Mouse (Mus musculus) forebrain, embryonic 11.5 days (tissue): ENCODE data around the gene Hspa1l. TPM values are rescaled to one million over a fixed set of nuclear protein-coding genes. Genes with fewer than 3 reads are reported as not detected.
"Not testable (repeated sequence)": the region's sequence is repeated elsewhere in the genome, so short reads cannot be mapped to it uniquely, and the experiment has no call there.

Source experiments
- ATAC-seq: fragments of 200-750 bp; cut with Nextera tagmentation; replicated peaks from 2 replicates; pipeline ENCODE4 v1.8.0; 2017; ENCODE audit warnings: moderate TSS enrichment; ENCODE audit not compliant: low FRiP score
- DNase-seq: peaks from one replicate; pipeline ENCODE4 v3.0.0-alpha.2; 2017; ENCODE audit warnings: low spot score
- H3K27ac ChIP-seq: fragments of 300-500 bp; sonication (generic); 2 replicates; pipeline ENCODE4 v1.5.1; 2014; ENCODE audit warnings: low read depth, low read length
- H3K27me3 ChIP-seq: fragments of 300-500 bp; sonication (generic); 2 replicates; pipeline ENCODE4 v1.6.1; 2014; ENCODE audit warnings: mild to moderate bottlenecking, low read length, mixed read lengths; ENCODE audit not compliant: control insufficient read depth, insufficient read depth
- H3K36me3 ChIP-seq: fragments of 300-500 bp; sonication (generic); 2 replicates; pipeline ENCODE4 v1.6.1; 2014; ENCODE audit warnings: mild to moderate bottlenecking, low read length, moderate library complexity, mixed read lengths; ENCODE audit not compliant: control insufficient read depth, insufficient read depth
- H3K4me1 ChIP-seq: fragments of 300-500 bp; sonication (generic); replicated peaks from 2 replicates; pipeline ENCODE4 v1.6.1; 2014; ENCODE audit warnings: low read length, mixed read lengths; ENCODE audit not compliant: control insufficient read depth, insufficient read depth
- H3K4me2 ChIP-seq: fragments of 300-500 bp; sonication (generic); 2 replicates; pipeline ENCODE4 v1.6.1; 2014; ENCODE audit warnings: low read depth, mild to moderate bottlenecking, low read length, moderate library complexity, mixed read lengths; ENCODE audit not compliant: severe bottlenecking
- H3K4me3 ChIP-seq: fragments of 300-500 bp; sonication (generic); 2 replicates; pipeline ENCODE4 v1.5.1; 2014; ENCODE audit warnings: low read depth, low read length
- H3K9ac ChIP-seq: fragments of 300-500 bp; sonication (generic); 2 replicates; pipeline ENCODE4 v1.6.1; 2014; ENCODE audit warnings: low read length
- H3K9me3 ChIP-seq: fragments of 300-500 bp; sonication (generic); 2 replicates; pipeline ENCODE4 v1.6.1; 2016; ENCODE audit warnings: low read length, mixed read lengths; ENCODE audit not compliant: control insufficient read depth
- WGBS: fragments of 180-500 bp; shearing (Covaris S2); extraction: QIAGEN DNeasy Blood & Tissue Kit; methylation state at CpG from one replicate; pipeline ENCODE4 v1.1.7; 2014; 5-methylcytosine and 5-hydroxymethylcytosine counted together
- polyA plus RNA-seq: library from polyadenylated mRNA; unstranded; fragments of >200 nt; fragmentation: Nextera tagmentation; extraction: Ambion mirVana; gene quantifications from 2 replicates; pipeline ENCODE4 v1.2.1, GENCODE M21; 2014

Hspa1l gene
- polyA plus RNA-seq, 1 experiment from 2014 or later, result 1.8 TPM

- not testable (repeated sequence) for H3K9me3 ChIP-seq, ATAC-seq, H3K9ac ChIP-seq, H3K4me1 ChIP-seq, H3K27me3 ChIP-seq, H3K4me3 ChIP-seq, DNase-seq, H3K4me2 ChIP-seq, H3K27ac ChIP-seq
- WGBS, result 65% methylated on average over 9 of the region's 9 CpGs
- peaks cover 11% of the 10 kb centered on the region; the same call in 1 of the 2 replicates for H3K36me3 ChIP-seq
Measured at GRCm38 (mm10) chr17:34948721-34949552, 23.6 kb upstream of the Hspa1l start.

- peak; percentile 62 for DNase-seq
- Histone ChIP-seq H3K27ac (no peak overlapping the region), H3K9me3 (no peaks in the 10 kb centered on the region), H3K4me3 (0 out of 2 replicates have a peak overlapping the region, but pooled peaks have one; percentile 99), H3K9ac (peak overlapping the region; percentile 23; the same call in 1 of the 2 replicates), H3K36me3 (peaks cover 11% of the 10 kb centered on the region; the same call in 1 of the 2 replicates), H3K27me3 (no peaks in the 10 kb centered on the region), H3K4me2 (no peak overlapping the region), H3K4me1 (peaks cover 6% of the 10 kb centered on the region; the same call in 1 of the 2 replicates)
- ATAC-seq, result no peak
- WGBS, result 35% methylated on average over 4 of the region's 4 CpGs
Measured at GRCm38 (mm10) chr17:34949553-34949969, 22.9 kb upstream of the Hspa1l start.

GRCm38 (mm10) chr17:34950514-34951455 lies 21.7 kb upstream of the Hspa1l start:
- Histone ChIP-seq H3K4me3 (peak overlapping the region; percentile 99), H3K9me3 (no peaks in the 10 kb centered on the region), H3K36me3 (peaks cover 11% of the 10 kb centered on the region; the same call in 1 of the 2 replicates), H3K4me1 (peaks cover 6% of the 10 kb centered on the region; the same call in 1 of the 2 replicates), H3K9ac (peak overlapping the region; percentile 100), H3K4me2 (peak overlapping the region; percentile 97), H3K27ac (peak overlapping the region; percentile 93), H3K27me3 (peaks cover 3% of the 10 kb centered on the region; the same call in 1 of the 2 replicates)
- 31% methylated on average over 10 of the region's 10 CpGs for WGBS
- ATAC-seq, result no peak
- no peak for DNase-seq

GRCm38 (mm10) chr17:34951636-34952377 lies 20.7 kb upstream of the Hspa1l start:
- peak overlapping the region; percentile 93 for H3K27ac ChIP-seq
- H3K9ac ChIP-seq, result peak overlapping the region; percentile 100
- H3K27me3 ChIP-seq, result peaks cover 8% of the 10 kb centered on the region; the same call in 1 of the 2 replicates
- peaks cover 6% of the 10 kb centered on the region; the same call in 1 of the 2 replicates for H3K4me1 ChIP-seq
- DNase-seq, result no peak
- peak overlapping the region; percentile 97 for H3K4me2 ChIP-seq
- no peak; the same call in 1 of the 2 replicates for ATAC-seq
- WGBS, result under 1% methylated on average over 29 of the region's 29 CpGs
- H3K36me3 ChIP-seq, result peaks cover 11% of the 10 kb centered on the region; the same call in 1 of the 2 replicates
- no peaks in the 10 kb centered on the region for H3K9me3 ChIP-seq
- peak overlapping the region; percentile 99 for H3K4me3 ChIP-seq

GRCm38 (mm10) chr17:34952378-34953040 lies 20.0 kb upstream of the Hspa1l start:
- H3K4me3 ChIP-seq, result peak overlapping the region; percentile 99
- peak overlapping the region; percentile 93 for H3K27ac ChIP-seq
- H3K27me3 ChIP-seq, result peaks cover 8% of the 10 kb centered on the region; the same call in 1 of the 2 replicates
- peak overlapping the region; percentile 97 for H3K4me2 ChIP-seq
- H3K36me3 ChIP-seq, result peaks cover 11% of the 10 kb centered on the region; the same call in 1 of the 2 replicates
- WGBS, result under 1% methylated on average over 23 of the region's 23 CpGs
- peaks cover 6% of the 10 kb centered on the region; the same call in 1 of the 2 replicates for H3K4me1 ChIP-seq
- peak; percentile 89 for ATAC-seq
- H3K9ac ChIP-seq, result peak overlapping the region; percentile 100
- peak; percentile 93 for DNase-seq
- H3K9me3 ChIP-seq, result no peaks in the 10 kb centered on the region

GRCm38 (mm10) chr17:34953258-34953657 lies 19.2 kb upstream of the Hspa1l start:
- WGBS, result 89% methylated on average over 3 of the region's 3 CpGs
- Histone ChIP-seq H3K4me2 (no peak overlapping the region), H3K27ac (no peak overlapping the region)

GRCm38 (mm10) chr17:34953904-34954303 lies 18.6 kb upstream of the Hspa1l start:
- Histone ChIP-seq H3K4me1 (peaks cover 6% of the 10 kb centered on the region; the same call in 1 of the 2 replicates), H3K27me3 (peaks cover 8% of the 10 kb centered on the region; the same call in 1 of the 2 replicates), H3K9me3 (no peaks in the 10 kb centered on the region), H3K36me3 (peaks cover 11% of the 10 kb centered on the region; the same call in 1 of the 2 replicates), H3K27ac (no peak overlapping the region), H3K4me3 (no peak overlapping the region), H3K4me2 (no peak overlapping the region), H3K9ac (no peak overlapping the region)
- ATAC-seq (no peak), DNase-seq (no peak)
- 86% methylated on average over 4 of the region's 4 CpGs for WGBS

More at GRCm38 (mm10) chr17:34953258-34953657, 19.2 kb upstream of the Hspa1l start:
- Histone ChIP-seq H3K36me3 (peaks cover 11% of the 10 kb centered on the region; the same call in 1 of the 2 replicates), H3K4me1 (peaks cover 6% of the 10 kb centered on the region; the same call in 1 of the 2 replicates), H3K27me3 (peaks cover 8% of the 10 kb centered on the region; the same call in 1 of the 2 replicates), H3K9me3 (no peaks in the 10 kb centered on the region), H3K9ac (no peak overlapping the region), H3K4me3 (peak overlapping the region; percentile 99; the same call in 1 of the 2 replicates)
- no peak for ATAC-seq
- DNase-seq, result no peak
